Mouse (Mus musculus): Measurements from ENCODE around the gene Ltbp1. TPM values are rescaled to one million over a fixed set of nuclear protein-coding genes. Genes with fewer than 3 reads are reported as not detected.

Gene Ltbp1
- total RNA-seq, 2 experiments from 2014 or later, result 13.9 to 15.2 TPM

DNA sequence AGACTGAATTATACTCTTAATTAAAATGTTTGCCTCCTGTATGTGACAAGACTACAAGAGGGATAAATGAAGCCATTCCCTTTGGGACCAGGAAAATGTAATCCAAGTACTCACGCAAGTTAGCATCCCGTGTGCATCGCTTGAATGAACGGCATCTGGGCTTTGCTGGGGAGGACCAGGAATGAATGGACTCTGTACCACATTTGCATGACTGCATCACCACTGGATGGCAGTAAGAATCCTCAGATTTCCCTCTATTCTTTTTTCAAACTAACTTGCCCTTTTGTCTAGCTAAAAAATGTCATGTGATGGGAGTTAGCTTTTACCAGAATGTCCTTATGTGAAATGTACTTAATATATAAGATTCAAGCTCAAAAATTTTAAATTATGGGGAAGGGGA lies 401.0 kb downstream of the Ltbp1 start:
- no peak for DNase-seq (ENCODE audit: low spot score in 2 of 2)

DNA sequence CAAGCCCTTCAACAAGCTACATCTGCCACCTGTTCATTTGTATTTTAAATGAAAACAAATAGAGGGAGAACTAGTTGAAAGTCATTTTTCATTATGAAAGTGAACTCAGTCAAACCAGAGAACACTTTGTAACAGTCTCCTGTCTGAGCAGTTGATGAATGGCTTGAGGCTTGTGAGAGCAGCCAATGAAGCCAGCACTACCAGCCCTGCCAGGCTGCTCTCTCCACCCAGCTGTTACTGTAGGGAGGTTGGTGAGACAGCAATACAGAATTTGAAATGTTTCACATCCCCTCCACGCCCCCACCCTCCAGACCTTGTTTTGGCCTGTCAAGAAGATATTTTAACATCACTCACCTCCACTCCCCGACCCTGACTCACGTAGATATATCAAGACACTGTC lies 411.5 kb downstream of the Ltbp1 start:
- DNase-seq (ENCODE audit: low spot score in 2 of 2), result no peak

DNA sequence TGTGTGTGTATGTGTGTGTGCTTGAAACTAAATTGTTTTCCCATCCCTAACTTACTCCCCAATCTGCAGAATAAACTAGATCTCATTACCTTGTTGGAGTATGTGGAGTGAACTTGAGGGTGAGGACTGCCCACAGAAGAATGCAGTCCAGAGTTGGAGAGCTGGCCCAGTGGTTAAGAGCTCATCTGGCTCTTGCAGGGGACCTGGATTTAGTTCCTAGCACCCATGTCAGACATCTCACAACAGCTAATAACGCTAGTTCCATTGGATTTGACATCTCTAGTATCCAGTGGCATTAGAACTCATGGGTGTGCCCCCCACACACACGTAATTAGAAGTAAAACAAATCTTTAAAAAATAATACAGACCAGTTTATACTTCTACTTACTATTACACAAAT lies 428.8 kb downstream of the Ltbp1 start:
- no peak for DNase-seq (ENCODE audit: low spot score in 2 of 2)

DNA sequence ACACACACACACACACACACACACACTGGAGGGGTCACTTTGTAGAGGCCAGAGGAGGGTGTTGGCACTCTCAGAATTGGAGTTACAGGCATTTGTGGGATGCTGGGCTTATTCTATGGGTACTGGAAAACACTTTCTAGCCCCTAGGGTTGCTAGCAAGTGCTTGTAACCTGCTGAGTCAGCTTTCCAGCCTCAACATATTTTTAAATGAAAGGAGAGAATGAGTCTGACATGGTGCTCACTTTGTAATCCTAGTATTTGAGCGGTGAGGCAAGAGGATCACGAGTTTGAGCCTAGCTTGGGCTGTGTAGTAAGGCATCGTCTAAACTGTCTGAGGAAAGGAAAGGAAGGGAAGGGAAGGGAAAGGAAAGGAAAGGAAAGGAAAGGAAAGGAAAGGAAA lies 429.5 kb downstream of the Ltbp1 start:
- DNase-seq (ENCODE audit: low spot score in 2 of 2), result no peak

DNA sequence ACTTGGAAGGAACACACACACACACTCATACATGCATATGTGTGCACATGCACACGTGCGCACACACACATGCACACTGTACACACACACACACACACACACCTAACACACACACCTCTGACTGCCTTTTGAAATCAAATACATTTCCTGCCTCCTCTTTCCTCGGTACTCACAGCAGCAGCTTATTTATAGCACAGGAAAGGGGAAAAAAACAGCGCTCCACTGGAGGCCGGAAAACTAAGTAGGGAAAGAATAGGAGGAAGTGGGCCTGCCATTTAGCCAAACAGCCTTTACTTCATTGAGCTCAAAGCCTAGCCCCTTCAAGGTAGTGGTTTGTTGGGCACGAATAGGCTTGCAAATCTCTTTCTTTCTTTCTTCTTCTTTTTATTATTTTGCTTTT lies 430.2 kb downstream of the Ltbp1 start, which contains the start of gene Rasgrp3:
Gene Rasgrp3 (plus strand): TSS at position 298 of the 400 bp plus-strand sequence.
- DNase-seq (ENCODE audit: low spot score in 2 of 2), result no peak

DNA sequence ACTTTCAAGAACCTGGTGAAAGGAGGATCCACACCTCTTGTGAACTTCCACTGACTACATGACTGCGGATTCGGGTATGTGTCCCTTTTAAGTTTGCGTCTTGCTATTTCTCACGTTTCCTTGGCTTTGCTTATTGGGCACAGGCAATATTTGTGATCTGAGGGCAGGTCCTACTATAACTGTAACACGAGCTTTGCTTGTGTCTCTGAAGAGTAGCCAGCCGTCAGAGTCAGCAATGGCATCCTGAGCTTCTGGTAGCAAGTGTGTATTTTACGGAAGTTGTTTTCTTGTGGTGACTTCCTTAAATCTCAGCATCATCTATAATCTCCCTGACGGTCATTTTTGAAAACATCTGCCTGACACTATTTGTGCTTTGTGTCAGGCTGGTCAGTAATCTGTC lies 430.7 kb downstream of the Ltbp1 start:
- no peak for DNase-seq (ENCODE audit: low spot score in 2 of 2)

DNA sequence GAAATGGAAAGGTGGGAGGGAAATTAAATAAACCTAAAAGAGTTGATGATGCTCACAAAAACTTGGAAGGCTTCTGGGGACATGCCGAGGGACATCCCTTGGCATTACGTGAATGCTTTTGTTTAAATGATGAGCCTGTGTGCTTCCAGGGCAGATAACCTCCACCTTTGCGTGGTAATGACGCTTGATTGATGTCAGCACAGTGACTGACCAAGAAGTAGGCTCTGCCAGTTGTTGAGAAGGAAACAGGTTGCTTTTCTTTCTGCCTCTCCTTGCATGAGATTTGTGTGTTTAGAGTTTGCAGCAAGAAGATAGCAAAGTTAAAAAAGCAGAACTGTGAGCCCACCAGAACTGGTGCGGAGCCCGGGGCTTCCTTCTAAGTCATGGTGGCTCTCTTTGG lies 431.5 kb downstream of the Ltbp1 start:
- no peak for DNase-seq (ENCODE audit: low spot score in 2 of 2)

DNA sequence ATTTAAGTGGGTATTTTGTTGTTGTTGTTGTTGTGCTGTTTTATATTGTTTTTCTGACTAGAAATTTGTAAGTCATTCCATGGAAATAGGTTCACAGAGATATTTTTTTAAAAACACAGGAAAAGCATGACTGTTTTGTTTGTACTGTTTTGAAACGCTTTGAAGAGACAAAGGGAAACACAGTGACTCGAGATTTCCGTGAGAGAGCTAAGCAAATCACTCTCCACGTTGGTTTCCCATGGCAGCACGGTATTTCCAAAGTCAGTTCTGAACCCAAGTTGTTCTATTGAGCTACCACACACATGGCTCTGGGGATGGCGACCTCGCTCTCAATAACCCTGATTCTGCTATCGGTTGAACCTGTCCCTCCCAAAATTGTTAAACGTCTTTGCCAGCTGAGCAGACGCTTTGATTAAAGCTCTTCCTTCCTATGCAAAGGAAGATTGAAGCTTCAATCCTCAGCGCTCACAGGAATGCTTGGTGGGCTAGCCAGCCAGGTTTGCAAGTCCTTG lies 431.9 kb downstream of the Ltbp1 start:
- DNase-seq (ENCODE audit: low spot score in 2 of 2), result no peak

DNA sequence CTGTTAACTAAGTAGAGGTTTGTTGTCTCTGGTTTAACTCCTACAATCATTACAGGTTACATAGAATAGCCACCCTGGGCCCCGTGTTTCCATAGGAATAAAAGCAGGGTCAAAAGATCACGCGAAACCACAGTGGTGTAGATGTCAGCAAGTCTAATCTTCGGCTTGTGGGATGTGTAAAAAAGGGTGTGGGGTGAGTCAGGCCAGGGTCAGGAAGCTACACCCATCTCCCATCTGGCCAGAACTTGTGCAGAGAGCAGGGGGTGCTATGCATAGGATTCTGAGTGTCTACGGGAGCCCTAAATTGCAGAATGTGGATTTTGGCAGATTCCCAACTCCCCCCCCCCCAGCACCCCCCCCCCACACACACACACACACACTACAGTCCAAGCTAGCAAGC lies 432.8 kb downstream of the Ltbp1 start:
- DNase-seq (ENCODE audit: low spot score in 2 of 2), result no peak

DNA sequence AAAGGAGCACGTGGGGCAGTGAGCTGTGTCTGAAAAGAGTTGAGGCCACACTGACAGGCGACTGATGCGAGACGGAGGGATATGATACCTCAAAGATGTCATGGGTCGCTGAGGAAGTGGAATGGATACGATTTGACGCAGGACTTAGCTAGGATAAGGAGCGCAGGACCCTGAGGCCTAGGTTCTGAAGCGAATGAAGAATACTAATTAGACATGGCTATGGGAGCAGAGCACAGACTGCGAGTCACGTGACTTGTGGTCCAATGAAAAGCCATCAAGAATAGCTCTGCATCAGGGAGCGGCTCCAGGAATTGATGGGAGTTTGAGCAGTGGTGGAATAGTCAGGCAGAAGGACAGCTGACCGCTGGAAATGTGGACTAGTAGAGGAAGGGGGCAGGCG lies 433.7 kb downstream of the Ltbp1 start:
- no peak for DNase-seq (ENCODE audit: low spot score in 2 of 2)

DNA sequence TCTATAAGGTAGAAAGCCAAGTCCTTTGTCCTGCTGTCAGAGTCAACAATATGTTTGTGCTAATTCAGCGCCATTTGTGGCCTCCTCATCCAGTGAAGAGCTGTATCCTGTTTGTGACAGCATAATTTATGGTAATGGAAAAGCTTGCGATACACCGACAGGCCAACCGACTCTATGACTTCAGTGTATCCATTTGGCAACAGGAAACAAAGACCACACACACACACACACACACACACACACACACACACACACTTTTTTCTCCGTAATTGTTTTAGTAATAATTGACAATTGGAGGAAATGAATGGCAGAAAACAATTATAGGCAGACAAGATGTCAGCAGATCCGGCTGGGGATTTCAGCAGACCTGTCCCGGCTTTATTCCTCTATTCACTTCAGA lies 435.3 kb downstream of the Ltbp1 start:
- no peak for DNase-seq (ENCODE audit: low spot score in 2 of 2)

DNA sequence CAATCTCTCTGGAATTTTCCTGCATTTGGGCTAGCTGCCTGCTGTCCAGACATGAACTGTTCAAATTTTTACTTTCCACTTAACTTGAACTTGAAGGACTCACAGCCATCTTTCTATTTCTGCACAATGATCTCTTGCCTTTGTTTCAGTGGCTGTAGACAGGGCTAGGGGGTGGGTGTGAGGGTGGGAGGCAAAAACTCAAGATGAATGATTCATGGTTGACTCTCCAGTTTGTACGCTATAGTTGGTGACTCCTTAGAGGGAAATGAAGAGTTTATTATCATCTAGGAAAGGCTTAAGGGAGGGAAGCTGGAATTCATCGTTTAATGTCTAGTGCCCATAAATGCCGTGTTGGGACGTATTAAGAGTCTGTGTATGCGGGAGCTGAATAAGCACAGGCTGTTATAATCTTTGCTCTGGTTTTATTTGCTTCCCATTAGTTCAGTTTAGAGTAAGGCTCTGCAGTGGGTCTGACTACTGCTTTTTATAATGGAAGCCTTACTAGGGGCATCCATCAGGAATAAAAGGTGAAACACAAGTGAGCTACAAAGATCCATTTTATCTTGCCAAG lies 436.0 kb downstream of the Ltbp1 start:
- DNase-seq (ENCODE audit: low spot score in 2 of 2), result no peak

All from adrenal gland, adult 18-20 months (tissue).